Mouse (Mus musculus) E14TG2a.4 (cell line): ENCODE results near the gene Maats1.
A peak's percentile ranks its signal among the peaks of the same experiment; 100 is the strongest.

Source experiments
- CTCF ChIP-seq: conservative IDR thresholded peaks from 2 replicates; pipeline ENCODE4 v1.5.1; 2014; ENCODE audit warnings: low read length
- NANOG ChIP-seq: IDR thresholded peaks from 2 replicates; pipeline ENCODE4 v1.6.1; 2014; ENCODE audit warnings: borderline replicate concordance, low read length, mixed read lengths
- POU5F1 ChIP-seq: IDR thresholded peaks from 2 replicates; pipeline ENCODE4 v1.6.1; 2014; ENCODE audit warnings: low read length, borderline replicate concordance

DNA sequence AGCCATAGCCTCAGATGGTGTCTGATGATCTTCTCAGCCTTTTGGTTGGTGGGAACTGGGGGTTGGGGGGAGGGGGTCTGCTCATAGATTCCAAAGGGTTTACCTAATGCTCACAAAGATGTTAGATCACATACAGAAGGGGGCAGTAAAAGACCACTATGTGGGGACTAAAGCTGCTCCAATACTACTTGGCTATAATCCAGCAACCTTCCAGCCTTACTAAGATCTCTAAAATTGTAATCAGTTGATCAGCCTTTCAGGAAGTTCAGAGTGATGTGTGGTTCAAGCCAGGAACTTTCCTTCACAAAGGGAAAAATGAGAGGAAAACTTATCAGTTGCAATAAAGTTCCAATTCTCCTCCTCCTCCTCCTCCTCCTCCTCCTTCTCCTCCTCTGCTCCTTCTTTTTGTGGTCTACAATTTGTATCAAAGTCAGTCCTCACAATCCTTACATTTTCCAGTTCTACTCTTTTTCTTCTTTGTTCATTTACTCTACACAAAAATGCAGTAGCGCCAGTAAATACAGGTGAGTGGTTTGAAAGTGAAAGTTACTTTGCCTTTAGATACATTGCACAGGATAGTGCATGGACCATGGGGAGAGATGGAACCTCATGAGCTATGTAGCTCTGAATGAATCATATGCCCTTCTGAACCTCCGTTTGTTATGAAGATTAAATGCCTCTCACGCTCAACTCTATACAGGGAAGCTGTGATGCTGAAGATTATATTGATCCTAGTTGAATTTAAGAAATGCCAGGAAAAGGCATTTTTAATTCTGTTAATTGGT, 3.2 kb upstream of the Maats1 start:
- peak; percentile 21 for TF ChIP-seq CTCF
- no peak for TF ChIP-seq NANOG
- TF ChIP-seq POU5F1 = no peak
